Mouse (Mus musculus): Measurements from ENCODE around the gene Bhlhb9. TPM values are rescaled to one million over a fixed set of nuclear protein-coding genes. Genes with fewer than 3 reads are reported as not detected.

Gene Bhlhb9
- polyA plus RNA-seq (2012; ENCODE audit: low replicate concordance), result 0.97 and 1.9 TPM in 2 replicates

GRCm38 (mm10) chrX:135797212-135797644, at the start of gene Bhlhb9:
TSS of gene Bhlhb9 (plus strand) at chrX:135797594.

GRCm38 (mm10) chrX:135838521-135839360, 41.3 kb downstream of the Bhlhb9 start, which contains the start of gene Gprasp2:
TSS of gene Gprasp2 (plus strand) at chrX:135839034.

Other genes starting within 250 kb of the Bhlhb9 start
- not detected in 2 replicates for gene Nxf7, start 198.8 kb upstream of the Bhlhb9 start, polyA plus RNA-seq (2012; ENCODE audit: low replicate concordance)
- not detected in 2 replicates for gene Prame, start 169.9 kb upstream of the Bhlhb9 start, polyA plus RNA-seq (2012; ENCODE audit: low replicate concordance)
- not detected in 2 replicates for gene Tcp11x2, start 103.8 kb upstream of the Bhlhb9 start, polyA plus RNA-seq (2012; ENCODE audit: low replicate concordance)
- not detected in 2 replicates for gene Tmsb15a, start 72.3 kb upstream of the Bhlhb9 start, polyA plus RNA-seq (2012; ENCODE audit: low replicate concordance)
- 0.29 and 0.56 TPM in 2 replicates for gene Armcx5, start 54.9 kb upstream of the Bhlhb9 start, polyA plus RNA-seq (2012; ENCODE audit: low replicate concordance)
- gene Gprasp1, start 54.9 kb upstream of the Bhlhb9 start, polyA plus RNA-seq (2012; ENCODE audit: low replicate concordance), result 0.51 and 23.4 TPM in 2 replicates
- 0.89 TPM in 1 of 2 replicates, not detected in the other for gene Gprasp2, start 41.4 kb downstream of the Bhlhb9 start, polyA plus RNA-seq (2012; ENCODE audit: low replicate concordance)
- 1.5 and 2.1 TPM in 2 replicates for gene Arxes2, start 196.2 kb downstream of the Bhlhb9 start, polyA plus RNA-seq (2012; ENCODE audit: low replicate concordance)
- gene Arxes1, start 235.8 kb downstream of the Bhlhb9 start, polyA plus RNA-seq (2012; ENCODE audit: low replicate concordance), result 0.44 and 0.49 TPM in 2 replicates